Mouse (Mus musculus) MEL (cell line): ENCODE measurements at regions not wholly inside any gene's neighbourhood (a gene's known extent, or its start where the extent isn't known, plus 50 kb on each side); places are given as distances from the start of the nearest gene placed in this dataset.

ENCODE experiments used
- DNase-seq: peaks from one replicate; pipeline ENCODE4 v3.0.0; 2011; ENCODE audit warnings: low read depth, low spot score
- H3K27ac ChIP-seq: 2 replicates; pipeline ENCODE4 v1.5.1; 2012; ENCODE audit warnings: low read depth, mild to moderate bottlenecking, control low read depth, low read length, moderate library complexity; ENCODE audit not compliant: control insufficient read depth
- H3K27me3 ChIP-seq, 2 experiments: fragments of 150-350 bp in 1 of 2; sonication (generic) in 1 of 2; 2 replicates each; pipeline ENCODE4 v1.6.1; 2012; ENCODE audit warnings: low read length in 2 of 2, mild to moderate bottlenecking in 2 of 2, improper control_type of control experiment in 1 of 2, moderate library complexity in 1 of 2; ENCODE audit not compliant: insufficient read depth in 2 of 2, control insufficient read depth in 1 of 2
- H3K36me3 ChIP-seq, 2 experiments: 2 replicates each; pipeline ENCODE4 v1.6.1; 2012 to 2014; ENCODE audit warnings: low read length in 2 of 2, improper control_type of control experiment in 1 of 2, inconsistent platforms in 1 of 2, mild to moderate bottlenecking in 1 of 2; ENCODE audit not compliant: insufficient read depth in 2 of 2, control insufficient read depth in 1 of 2
- H3K4me1 ChIP-seq, 2 experiments: fragments of 150-350 bp in 1 of 2; sonication (generic) in 1 of 2; 2 replicates each; pipeline ENCODE4 v1.6.1; 2012; ENCODE audit warnings: low read length in 2 of 2, improper control_type of control experiment in 1 of 2, mild to moderate bottlenecking in 1 of 2; ENCODE audit not compliant: insufficient read depth in 2 of 2, control insufficient read depth in 1 of 2
- H3K4me3 ChIP-seq, 2 experiments: fragments of 150-350 bp in 1 of 2; sonication (generic) in 1 of 2; 2 replicates each; pipeline ENCODE4 v1.5.1; 2012; ENCODE audit warnings: low read depth in 2 of 2, low read length in 2 of 2, mild to moderate bottlenecking in 2 of 2, moderate library complexity in 2 of 2, control low read depth in 1 of 2, improper control_type of control experiment in 1 of 2; ENCODE audit not compliant: control insufficient read depth in 1 of 2, insufficient read depth in 1 of 2
- H3K79me2 ChIP-seq: 2 replicates; pipeline ENCODE4 v1.6.1; 2012; ENCODE audit warnings: mild to moderate bottlenecking, low read length, moderate library complexity; ENCODE audit not compliant: control insufficient read depth, poor library complexity, insufficient read depth
- H3K9ac ChIP-seq: 2 replicates; pipeline ENCODE4 v1.6.1; 2012; ENCODE audit warnings: low read depth, mild to moderate bottlenecking, control low read depth, low read length, moderate library complexity; ENCODE audit not compliant: control insufficient read depth, poor library complexity, severe bottlenecking
- H3K9me3 ChIP-seq: fragments of 150-350 bp; sonication (generic); replicated peaks from 2 replicates; pipeline ENCODE4 v1.6.1; 2012; ENCODE audit warnings: mild to moderate bottlenecking, low read length, improper control_type of control experiment, moderate library complexity; ENCODE audit not compliant: insufficient read depth
- BHLHE40 ChIP-seq: IDR thresholded peaks from 2 replicates; pipeline ENCODE4 v1.6.1; 2012; ENCODE audit warnings: low read depth, mild to moderate bottlenecking, inconsistent platforms, low read length, improper control_type of control experiment, borderline replicate concordance
- CHD1 ChIP-seq: IDR thresholded peaks from 2 replicates; pipeline ENCODE4 v1.6.1; 2012; ENCODE audit warnings: low read depth, mild to moderate bottlenecking, inconsistent platforms, low read length, improper control_type of control experiment
- CHD2 ChIP-seq: IDR thresholded peaks from 2 replicates; pipeline ENCODE4 v1.6.1; 2011; ENCODE audit warnings: low read length, improper control_type of control experiment
- CTCF ChIP-seq, 3 experiments: IDR thresholded peaks in 2 of 3; conservative IDR thresholded peaks in 1 of 3; 2 replicates each; pipeline ENCODE4 v1.5.1; 2011 to 2012; ENCODE audit warnings: low read length in 3 of 3, low read depth in 2 of 3, mild to moderate bottlenecking in 2 of 3, improper control_type of control experiment in 1 of 3, inconsistent platforms in 1 of 3, mixed read lengths in 1 of 3, moderate library complexity in 1 of 3; ENCODE audit not compliant: control insufficient read depth in 1 of 3, insufficient read depth in 1 of 3, poor library complexity in 1 of 3, severe bottlenecking in 1 of 3
- E2F4 ChIP-seq: IDR thresholded peaks from 2 replicates; pipeline ENCODE4 v1.6.1; 2011; ENCODE audit warnings: low read depth, low read length, improper control_type of control experiment, borderline replicate concordance
- EP300 ChIP-seq, 2 experiments: IDR thresholded peaks; 2 replicates each; pipeline ENCODE4 v1.6.1; 2011; ENCODE audit warnings: improper control_type of control experiment in 2 of 2, low read length in 2 of 2, low read depth in 1 of 2, mild to moderate bottlenecking in 1 of 2
- ETS1 ChIP-seq: IDR thresholded peaks from 2 replicates; pipeline ENCODE4 v1.6.1; 2012; ENCODE audit warnings: low read depth, mild to moderate bottlenecking, inconsistent platforms, low read length, improper control_type of control experiment, moderate library complexity
- GATA1 ChIP-seq: IDR thresholded peaks from 2 replicates; pipeline ENCODE4 v1.6.1; 2011; ENCODE audit warnings: low read depth, low read length, improper control_type of control experiment
- HCFC1 ChIP-seq: IDR thresholded peaks from 2 replicates; pipeline ENCODE4 v1.6.1; 2012; ENCODE audit warnings: low read depth, mild to moderate bottlenecking, inconsistent platforms, low read length, improper control_type of control experiment, moderate library complexity
- JUND ChIP-seq: IDR thresholded peaks from 2 replicates; pipeline ENCODE4 v1.6.1; 2011; ENCODE audit warnings: low read depth, mild to moderate bottlenecking, improper control_type of control experiment, low read length
- MAFK ChIP-seq: IDR thresholded peaks from 2 replicates; pipeline ENCODE4 v1.6.1; 2011; ENCODE audit warnings: low read depth, mild to moderate bottlenecking, low read length, improper control_type of control experiment, borderline replicate concordance
- MAZ ChIP-seq: IDR thresholded peaks from 2 replicates; pipeline ENCODE4 v1.6.1; 2012; ENCODE audit warnings: low read depth, mild to moderate bottlenecking, inconsistent platforms, low read length, improper control_type of control experiment
- MEF2A ChIP-seq: IDR thresholded peaks from 2 replicates; pipeline ENCODE4 v1.6.1; 2014; ENCODE audit warnings: low read depth, mild to moderate bottlenecking, inconsistent platforms, low read length, improper control_type of control experiment; ENCODE audit not compliant: poor library complexity, insufficient replicate concordance, severe bottlenecking; ENCODE audit errors: extremely low read depth
- MXI1 ChIP-seq: IDR thresholded peaks from 2 replicates; pipeline ENCODE4 v1.6.1; 2011; ENCODE audit warnings: mild to moderate bottlenecking, low read depth, low read length, improper control_type of control experiment
- MYB ChIP-seq: IDR thresholded peaks from 2 replicates; pipeline ENCODE4 v1.6.1; 2011; ENCODE audit warnings: mild to moderate bottlenecking, low read depth, low read length, improper control_type of control experiment
- MYC ChIP-seq: IDR thresholded peaks from 2 replicates; pipeline ENCODE4 v1.6.1; 2011; ENCODE audit warnings: low read depth, mild to moderate bottlenecking, low read length, improper control_type of control experiment, moderate library complexity
- POLR2A ChIP-seq, 2 experiments: IDR thresholded peaks; 2 replicates each; pipeline ENCODE4 v1.6.1; 2011 to 2012; ENCODE audit warnings: low read length in 2 of 2, mild to moderate bottlenecking in 2 of 2, control low read depth in 1 of 2, improper control_type of control experiment in 1 of 2, low read depth in 1 of 2, moderate library complexity in 1 of 2; ENCODE audit not compliant: control insufficient read depth in 1 of 2, insufficient read depth in 1 of 2, poor library complexity in 1 of 2
- POLR2AphosphoS2 ChIP-seq: IDR thresholded peaks from 2 replicates; pipeline ENCODE4 v1.6.1; 2011; ENCODE audit warnings: low read length, improper control_type of control experiment
- POLR2AphosphoS5 ChIP-seq: IDR thresholded peaks from 2 replicates; pipeline ENCODE4 v1.6.1; 2012; ENCODE audit warnings: low read depth, borderline replicate concordance, mild to moderate bottlenecking, inconsistent platforms, low read length, moderate library complexity, mixed read lengths
- RAD21 ChIP-seq: IDR thresholded peaks from 2 replicates; pipeline ENCODE4 v1.6.1; 2011; ENCODE audit warnings: mild to moderate bottlenecking, low read depth, low read length, improper control_type of control experiment
- RCOR1 ChIP-seq: IDR thresholded peaks from 2 replicates; pipeline ENCODE4 v1.6.1; 2012; ENCODE audit warnings: low read depth, mild to moderate bottlenecking, inconsistent platforms, low read length, improper control_type of control experiment
- SIN3A ChIP-seq: IDR thresholded peaks from 2 replicates; pipeline ENCODE4 v1.6.1; 2012; ENCODE audit warnings: low read length, improper control_type of control experiment, inconsistent platforms
- SMC3 ChIP-seq: IDR thresholded peaks from 2 replicates; pipeline ENCODE4 v1.6.1; 2011; ENCODE audit warnings: low read depth, low read length, improper control_type of control experiment
- TBP ChIP-seq: IDR thresholded peaks from 2 replicates; pipeline ENCODE4 v1.8.0; 2011; ENCODE audit warnings: low read depth, low read length, improper control_type of control experiment
- TCF12 ChIP-seq: IDR thresholded peaks from 2 replicates; pipeline ENCODE4 v1.6.1; 2014; ENCODE audit warnings: low read depth, mild to moderate bottlenecking, inconsistent platforms, low read length, improper control_type of control experiment, moderate library complexity
- UBTF ChIP-seq: IDR thresholded peaks from 2 replicates; pipeline ENCODE4 v1.6.1; 2012; ENCODE audit warnings: low read depth, mild to moderate bottlenecking, inconsistent platforms, low read length, improper control_type of control experiment, moderate library complexity, borderline replicate concordance; ENCODE audit not compliant: insufficient read depth
- USF1 ChIP-seq: IDR thresholded peaks from 2 replicates; pipeline ENCODE4 v1.6.1; 2014; ENCODE audit warnings: low read depth, mild to moderate bottlenecking, inconsistent platforms, low read length, improper control_type of control experiment, moderate library complexity
- USF2 ChIP-seq, 2 experiments: IDR thresholded peaks; 2 replicates each; pipeline ENCODE4 v1.6.1; 2011 to 2012; ENCODE audit warnings: improper control_type of control experiment in 2 of 2, low read length in 2 of 2, borderline replicate concordance in 1 of 2, inconsistent platforms in 1 of 2, low read depth in 1 of 2, mild to moderate bottlenecking in 1 of 2; ENCODE audit not compliant: insufficient read depth in 1 of 2
- ZC3H11A ChIP-seq: IDR thresholded peaks from 2 replicates; pipeline ENCODE4 v1.6.1; 2012; ENCODE audit warnings: low read depth, mild to moderate bottlenecking, inconsistent platforms, low read length, improper control_type of control experiment
- ZKSCAN1 ChIP-seq: IDR thresholded peaks from 2 replicates; pipeline ENCODE4 v1.6.1; 2012; ENCODE audit warnings: low read depth, mild to moderate bottlenecking, inconsistent platforms, low read length, improper control_type of control experiment, moderate library complexity
- ZMIZ1 ChIP-seq: IDR thresholded peaks from 2 replicates; pipeline ENCODE4 v1.6.1; 2012; ENCODE audit warnings: low read depth, mild to moderate bottlenecking, inconsistent platforms, low read length, improper control_type of control experiment, moderate library complexity

DNA sequence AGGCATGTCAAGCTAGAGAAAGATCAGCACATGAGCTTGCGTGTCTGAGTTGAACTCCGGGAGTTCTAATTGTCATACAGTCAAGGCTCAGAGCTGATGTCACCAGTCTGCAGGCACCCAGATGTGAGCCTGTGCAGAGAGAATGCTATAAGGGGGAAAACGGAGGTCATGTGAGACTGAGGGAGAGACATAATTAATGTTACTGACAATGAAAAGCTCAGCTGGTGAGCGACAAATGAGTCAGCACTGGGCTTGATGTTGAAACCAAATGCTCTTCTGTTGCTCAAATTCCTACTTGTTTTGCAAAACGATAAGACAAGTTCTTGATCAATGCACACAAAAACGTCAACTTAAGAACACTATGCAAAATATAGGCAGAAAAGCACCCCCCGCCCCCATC is 116.1 kb upstream of the Cpeb2 start:
- Histone ChIP-seq H3K79me2 (no peaks in the 10 kb centered on the region), H3K4me1 (peaks cover 5% of the 10 kb centered on the region in 2 experiments; a peak in 2 of 4 replicates)
- TF ChIP-seq MEF2A (no peak), MAFK (no peak), SIN3A (no peak)
- TF ChIP-seq, all 39 proteins: peak for 0
- H3K27me3 ChIP-seq: no peaks in the 10 kb centered on the region
- no peak overlapping the region for H3K9ac ChIP-seq
- no peak overlapping the region for H3K4me3 ChIP-seq
- no peaks in the 10 kb centered on the region for H3K9me3 ChIP-seq
- peaks cover 0 to 4% of the 10 kb centered on the region in 2 experiments; a peak in 1 of 4 replicates for H3K36me3 ChIP-seq
- no peak for DNase-seq
- no peak overlapping the region for H3K27ac ChIP-seq

DNA sequence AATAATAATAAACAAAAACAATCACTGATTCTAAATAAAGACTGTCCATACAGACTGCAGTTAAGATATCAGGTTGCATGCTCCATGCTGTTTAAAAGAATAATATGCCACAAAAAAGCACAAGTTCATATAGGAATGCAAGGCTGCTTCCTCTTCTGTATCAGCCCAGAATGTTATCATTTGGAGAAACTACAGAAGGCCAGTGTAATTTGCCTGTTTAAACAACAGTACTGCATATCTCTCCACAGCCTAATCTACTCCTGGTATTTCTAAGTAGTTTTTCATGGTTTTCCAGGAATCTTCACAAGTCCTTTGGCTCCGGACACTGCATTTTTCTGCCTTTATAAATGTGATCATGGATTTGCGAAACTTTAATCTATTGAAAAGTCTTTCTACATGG is 111.9 kb upstream of the Cpeb2 start:
- Histone ChIP-seq H3K4me3 (no peak overlapping the region), H3K36me3 (peaks cover 0 to 4% of the 10 kb centered on the region in 2 experiments; a peak in 1 of 4 replicates), H3K4me1 (peaks cover 3 to 5% of the 10 kb centered on the region in 2 experiments; a peak in 2 of 4 replicates), H3K27me3 (no peaks in the 10 kb centered on the region; a peak in 1 of 4 replicates), H3K9me3 (no peaks in the 10 kb centered on the region), H3K27ac (no peak overlapping the region), H3K9ac (no peak overlapping the region), H3K79me2 (no peaks in the 10 kb centered on the region)
- DNase-seq: peak; percentile 56
- TF ChIP-seq CHD1 (no peak), TBP (no peak), MAZ (no peak), HCFC1 (no peak), SIN3A (peak; percentile 53; the same call in 1 of the 2 replicates), ETS1 (peak; percentile 52), CHD2 (no peak), EP300 (IDR thresholded peaks at IDR 0.05; ENCODE audit: low read depth in 1 of 2, low read length in 2 of 2) (peak; percentile 81 to 87), ZMIZ1 (no peak), ZC3H11A (no peak), ZKSCAN1 (no peak), TCF12 (0 out of 2 replicates have a peak, but pooled peaks have one; percentile 36), POLR2A (IDR thresholded peaks at IDR 0.05; ENCODE audit: control insufficient read depth in 1 of 2, insufficient read depth in 1 of 2, low read depth in 1 of 2, low read length in 2 of 2, poor library complexity in 1 of 2) (no peak), CTCF (IDR thresholded peaks at IDR 0.05 in 2 of 3, conservative IDR thresholded peaks at IDR 0.05 in 1 of 3; ENCODE audit: control insufficient read depth in 1 of 3, insufficient read depth in 1 of 3, low read depth in 2 of 3, low read length in 3 of 3, poor library complexity in 1 of 3, severe bottlenecking in 1 of 3) (no peak), RAD21 (no peak), USF2 (IDR thresholded peaks at IDR 0.05; ENCODE audit: borderline replicate concordance in 1 of 2, insufficient read depth in 1 of 2, low read depth in 1 of 2, low read length in 2 of 2) (no peak), POLR2AphosphoS5 (no peak), GATA1 (peak; percentile 70), JUND (no peak), MEF2A (no peak), USF1 (no peak), MAFK (no peak), MYB (no peak), E2F4 (no peak), POLR2AphosphoS2 (no peak), UBTF (no peak), BHLHE40 (no peak), MYC (no peak), SMC3 (no peak), RCOR1 (peak; percentile 72), MXI1 (no peak)
